Mouse (Mus musculus) hindbrain, embryonic 12.5 days (tissue): Measurements from ENCODE around the gene Larp7. TPM values are rescaled to one million over a fixed set of nuclear protein-coding genes. Genes with fewer than 3 reads are reported as not detected.

Experiments used
- ATAC-seq: fragments of 200-750 bp; cut with Nextera tagmentation; 2 replicates; pipeline ENCODE4 v1.8.0; 2017; ENCODE audit warnings: moderate TSS enrichment; ENCODE audit not compliant: low FRiP score
- H3K27ac ChIP-seq: fragments of 300-500 bp; sonication (generic); 2 replicates; pipeline ENCODE4 v1.5.1; 2016; ENCODE audit warnings: mild to moderate bottlenecking
- H3K27me3 ChIP-seq: fragments of 300-500 bp; sonication (generic); 2 replicates; pipeline ENCODE4 v1.6.1; 2016; ENCODE audit warnings: mild to moderate bottlenecking
- H3K36me3 ChIP-seq: fragments of 300-500 bp; sonication (generic); 2 replicates; pipeline ENCODE4 v1.6.1; 2016; ENCODE audit warnings: mild to moderate bottlenecking
- H3K4me1 ChIP-seq: fragments of 300-500 bp; sonication (generic); 2 replicates; pipeline ENCODE4 v1.6.1; 2016
- H3K4me2 ChIP-seq: fragments of 300-500 bp; sonication (generic); replicated peaks from 2 replicates; pipeline ENCODE4 v1.6.1; 2016; ENCODE audit warnings: mild to moderate bottlenecking
- H3K4me3 ChIP-seq: fragments of 300-500 bp; sonication (generic); 2 replicates; pipeline ENCODE4 v1.5.1; 2016; ENCODE audit warnings: mild to moderate bottlenecking
- H3K9ac ChIP-seq: fragments of 300-500 bp; sonication (generic); 2 replicates; pipeline ENCODE4 v1.6.1; 2016; ENCODE audit warnings: mild to moderate bottlenecking, moderate library complexity
- H3K9me3 ChIP-seq: fragments of 300-500 bp; sonication (generic); replicated peaks from 2 replicates; pipeline ENCODE4 v1.6.1; 2016; ENCODE audit warnings: mild to moderate bottlenecking
- WGBS: fragments of 180-500 bp; shearing (Covaris S2); methylation state at CpG from one replicate; pipeline ENCODE4 v1.1.7; 2016; 5-methylcytosine and 5-hydroxymethylcytosine counted together
- polyA plus RNA-seq: library from polyadenylated mRNA; unstranded; fragments of >200 nt; fragmentation: Nextera tagmentation; extraction: Ambion mirVana; gene quantifications from 2 replicates; pipeline ENCODE4 v1.2.1, GENCODE M21; 2016

Gene Larp7
- polyA plus RNA-seq, 1 experiment from 2014 or later = 49.8 TPM

DNA sequence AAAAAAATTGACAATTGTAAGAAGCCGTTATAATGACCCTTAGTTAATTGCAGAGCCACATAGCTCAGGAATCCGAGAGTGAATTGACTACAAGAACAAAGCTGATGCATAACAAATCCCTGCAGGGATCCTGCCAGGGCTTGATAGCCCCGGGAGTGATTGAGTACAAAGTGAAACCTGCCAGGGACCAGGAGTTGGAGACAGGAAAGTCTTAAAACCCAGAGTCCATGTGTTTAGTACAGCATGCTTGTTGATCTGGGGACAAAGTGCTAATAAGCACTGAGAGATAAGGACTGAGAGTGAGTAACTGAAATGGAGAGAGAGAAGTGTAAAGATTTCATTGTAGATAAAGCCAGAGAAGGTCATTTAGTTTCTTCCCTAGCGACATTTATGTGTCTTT, 22.9 kb downstream of the Larp7 start:
- no peaks in the 10 kb centered on the region for H3K9me3 ChIP-seq
- H3K27ac ChIP-seq = no peak overlapping the region
- 11% methylated on average over 4 of the region's 4 CpGs for WGBS
- no peak for ATAC-seq
- H3K9ac ChIP-seq = no peak overlapping the region
- H3K36me3 ChIP-seq = no peaks in the 10 kb centered on the region
- H3K4me1 ChIP-seq = no peaks in the 10 kb centered on the region
- H3K4me3 ChIP-seq = no peak overlapping the region
- no peaks in the 10 kb centered on the region for H3K27me3 ChIP-seq
- no peak overlapping the region for H3K4me2 ChIP-seq

DNA sequence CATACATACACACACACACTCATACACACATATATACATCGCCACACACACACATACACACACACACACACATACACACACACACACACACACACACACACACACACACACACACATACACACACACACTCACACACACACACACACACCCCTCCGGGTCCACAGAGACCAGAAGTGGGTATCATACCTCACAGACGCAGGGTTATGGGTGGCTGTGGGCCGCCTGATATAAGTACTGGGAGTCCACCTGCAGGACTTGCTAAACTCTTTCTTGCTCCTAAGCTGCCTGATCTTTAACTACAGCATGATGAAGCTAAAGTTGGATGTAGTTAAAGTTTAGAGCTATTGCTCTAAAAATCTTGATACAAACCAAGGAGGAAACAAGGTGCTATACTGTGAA, 23.3 kb downstream of the Larp7 start:
- H3K4me2 ChIP-seq = no peak overlapping the region
- no peak overlapping the region for H3K4me3 ChIP-seq
- H3K4me1 ChIP-seq = no peaks in the 10 kb centered on the region
- no peaks in the 10 kb centered on the region for H3K9me3 ChIP-seq
- ATAC-seq = no peak
- H3K27me3 ChIP-seq = no peaks in the 10 kb centered on the region
- no peak overlapping the region for H3K27ac ChIP-seq
- 82% methylated on average over 4 of the region's 4 CpGs for WGBS
- no peaks in the 10 kb centered on the region for H3K36me3 ChIP-seq
- no peak overlapping the region for H3K9ac ChIP-seq

GRCm38 (mm10) chr3:127529210-127529609, 23.9 kb downstream of the Larp7 start:
- H3K36me3 ChIP-seq = no peaks in the 10 kb centered on the region
- ATAC-seq = no peak
- whole genome bisulfite sequencing = 94% methylated on average over 3 of the region's 3 CpGs
- no peak overlapping the region for H3K27ac ChIP-seq
- no peaks in the 10 kb centered on the region for H3K27me3 ChIP-seq
- H3K9me3 ChIP-seq = no peaks in the 10 kb centered on the region
- no peak overlapping the region for H3K4me3 ChIP-seq
- no peak overlapping the region for H3K9ac ChIP-seq
- H3K4me2 ChIP-seq = no peak overlapping the region
- no peaks in the 10 kb centered on the region for H3K4me1 ChIP-seq

- WGBS = 68% methylated on average over 5 of the region's 5 CpGs
- H3K36me3 ChIP-seq = no peaks in the 10 kb centered on the region
- H3K9me3 ChIP-seq = no peaks in the 10 kb centered on the region
- ATAC-seq = no peak
- no peak overlapping the region for H3K4me2 ChIP-seq
- H3K27ac ChIP-seq = no peak overlapping the region
- H3K4me1 ChIP-seq = no peaks in the 10 kb centered on the region
- H3K4me3 ChIP-seq = no peak overlapping the region
- no peak overlapping the region for H3K9ac ChIP-seq
- no peaks in the 10 kb centered on the region for H3K27me3 ChIP-seq
Measured at GRCm38 (mm10) chr3:127527465-127528034, 25.6 kb downstream of the Larp7 start.

GRCm38 (mm10) chr3:127525188-127525819, 27.8 kb downstream of the Larp7 start:
- H3K4me3 ChIP-seq = no peak overlapping the region
- no peak overlapping the region for H3K9ac ChIP-seq
- no peaks in the 10 kb centered on the region for H3K27me3 ChIP-seq
- no peak for ATAC-seq
- H3K27ac ChIP-seq = no peak overlapping the region
- 83% methylated on average over 8 of the region's 8 CpGs for WGBS
- H3K9me3 ChIP-seq = no peaks in the 10 kb centered on the region
- H3K36me3 ChIP-seq = no peaks in the 10 kb centered on the region
- H3K4me2 ChIP-seq = no peak overlapping the region
- H3K4me1 ChIP-seq = no peaks in the 10 kb centered on the region

DNA sequence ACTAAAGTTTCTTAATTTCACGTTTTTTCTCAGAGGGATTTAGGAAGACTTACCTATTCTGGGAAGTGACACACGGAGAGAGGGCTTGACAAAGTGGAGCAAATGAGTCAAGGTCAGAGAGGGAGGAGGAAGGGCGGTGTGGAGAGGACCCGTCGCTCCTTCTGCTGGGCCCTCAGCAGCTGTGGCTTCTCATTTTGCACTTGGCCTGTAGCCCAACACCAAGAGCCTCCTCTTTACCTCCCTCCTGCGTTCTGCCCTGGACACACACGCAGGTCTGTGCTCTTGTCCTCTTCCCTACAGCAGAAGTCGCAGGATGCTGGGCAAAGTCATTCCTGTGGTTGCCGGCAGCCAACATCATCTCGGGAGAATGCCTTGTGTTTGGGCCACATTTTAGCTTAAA, 32.0 kb downstream of the Larp7 start:
- H3K9me3 ChIP-seq = no peaks in the 10 kb centered on the region
- WGBS = 82% methylated on average over 10 of the region's 10 CpGs
- ATAC-seq = no peak
- H3K27ac ChIP-seq = no peak overlapping the region
- H3K27me3 ChIP-seq = no peaks in the 10 kb centered on the region
- H3K4me3 ChIP-seq = no peak overlapping the region
- H3K9ac ChIP-seq = no peak overlapping the region
- no peaks in the 10 kb centered on the region for H3K4me1 ChIP-seq
- H3K36me3 ChIP-seq = no peaks in the 10 kb centered on the region
- no peak overlapping the region for H3K4me2 ChIP-seq

- 86% methylated on average over 6 of the region's 6 CpGs for WGBS
- Histone ChIP-seq H3K27me3 (no peaks in the 10 kb centered on the region), H3K4me1 (no peaks in the 10 kb centered on the region), H3K4me3 (no peak overlapping the region), H3K9ac (no peak overlapping the region), H3K36me3 (no peaks in the 10 kb centered on the region), H3K9me3 (no peaks in the 10 kb centered on the region), H3K4me2 (no peak overlapping the region), H3K27ac (no peak overlapping the region)
- ATAC-seq = no peak
Measured at GRCm38 (mm10) chr3:127520300-127520699, 32.8 kb downstream of the Larp7 start.

- ATAC-seq = no peak
- 94% methylated on average over 1 of the region's 1 CpGs for WGBS
Measured at GRCm38 (mm10) chr3:127515251-127515650, 37.9 kb downstream of the Larp7 start.

DNA sequence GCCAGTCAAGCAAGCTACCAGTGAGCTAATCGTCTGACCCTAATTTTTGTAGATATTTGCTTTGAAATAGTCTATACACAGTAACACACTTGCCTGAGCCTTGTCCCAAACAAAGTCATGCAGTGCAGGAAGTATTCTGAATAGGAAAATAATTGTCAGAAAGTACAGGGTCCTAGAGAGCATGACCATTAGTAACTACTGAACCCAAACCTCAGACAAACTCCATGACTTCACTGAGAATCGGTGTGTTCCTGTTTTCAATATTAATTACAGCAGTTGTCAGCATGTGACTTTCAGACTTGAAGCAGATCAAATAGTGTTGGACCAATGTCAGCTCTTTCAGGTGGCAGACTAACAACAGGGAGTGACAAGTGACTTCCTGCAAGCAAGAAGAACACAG, 39.5 kb downstream of the Larp7 start:
- H3K27ac ChIP-seq = no peak overlapping the region
- H3K27me3 ChIP-seq = no peaks in the 10 kb centered on the region
- no peak overlapping the region for H3K4me3 ChIP-seq
- no peaks in the 10 kb centered on the region for H3K36me3 ChIP-seq
- H3K9me3 ChIP-seq = no peaks in the 10 kb centered on the region
- no peak overlapping the region for H3K4me2 ChIP-seq
- ATAC-seq = no peak
- H3K4me1 ChIP-seq = no peaks in the 10 kb centered on the region
- 85% methylated on average over 2 of the region's 2 CpGs for WGBS
- H3K9ac ChIP-seq = no peak overlapping the region

More at GRCm38 (mm10) chr3:127515251-127515650, 37.9 kb downstream of the Larp7 start:
- Histone ChIP-seq H3K27ac (no peak overlapping the region), H3K4me2 (no peak overlapping the region), H3K36me3 (no peaks in the 10 kb centered on the region), H3K9ac (no peak overlapping the region), H3K9me3 (no peaks in the 10 kb centered on the region), H3K27me3 (no peaks in the 10 kb centered on the region), H3K4me3 (no peak overlapping the region), H3K4me1 (no peaks in the 10 kb centered on the region)

- Histone ChIP-seq H3K9ac (no peak overlapping the region), H3K27ac (no peak overlapping the region), H3K36me3 (no peaks in the 10 kb centered on the region), H3K4me1 (no peaks in the 10 kb centered on the region), H3K4me3 (no peak overlapping the region), H3K9me3 (no peaks in the 10 kb centered on the region), H3K4me2 (no peak overlapping the region), H3K27me3 (no peaks in the 10 kb centered on the region)
- WGBS = 75% methylated on average over 15 of the region's 15 CpGs
- ATAC-seq = no peak
Measured at GRCm38 (mm10) chr3:127512794-127513335, 40.3 kb downstream of the Larp7 start.

DNA sequence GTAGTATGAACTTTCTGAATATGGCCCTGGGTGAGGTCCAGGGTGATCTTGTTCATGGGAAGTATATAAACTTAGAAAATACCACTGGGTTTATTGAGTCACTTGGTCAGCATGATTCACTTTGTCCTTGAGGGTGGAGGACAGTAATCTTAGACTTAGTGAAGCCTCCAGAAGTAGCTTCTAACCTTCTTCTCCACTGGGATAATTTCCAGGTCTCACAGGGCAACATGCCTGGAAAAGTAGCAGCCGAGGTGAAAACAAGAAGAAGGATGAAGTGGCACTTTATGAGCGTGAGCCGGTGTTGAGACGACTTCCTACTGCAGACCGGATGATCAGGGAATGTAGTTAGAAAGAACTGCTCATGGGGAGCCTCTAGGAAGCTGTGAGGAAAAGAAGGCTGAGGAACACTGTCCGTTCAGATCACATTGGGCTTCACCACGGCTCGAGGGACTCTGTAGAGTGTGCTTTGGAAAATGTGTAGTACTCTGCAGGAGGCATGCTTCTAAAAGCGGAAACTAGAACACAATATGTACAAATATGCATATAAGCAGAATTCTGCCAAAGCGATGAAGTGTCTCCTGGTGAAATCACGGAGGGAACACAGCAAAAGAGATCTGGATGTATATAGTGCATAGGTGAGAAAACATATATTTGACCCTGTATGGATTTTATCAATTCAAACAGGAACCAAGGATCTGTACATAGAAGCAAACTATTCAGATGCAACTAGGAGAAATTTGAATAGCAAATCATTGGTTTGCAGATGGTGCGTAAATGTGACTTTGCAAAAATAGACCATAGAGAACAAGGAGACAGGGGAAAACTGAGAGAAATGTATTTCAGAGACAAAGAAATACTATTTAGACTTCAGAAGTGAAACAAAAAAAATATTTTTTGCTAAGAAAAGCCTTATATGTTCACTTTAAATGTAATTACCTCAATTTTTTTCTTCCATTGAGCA, 41.1 kb downstream of the Larp7 start:
- WGBS = 87% methylated on average over 12 of the region's 12 CpGs
- Histone ChIP-seq H3K27ac (no peak overlapping the region), H3K4me1 (no peaks in the 10 kb centered on the region), H3K4me3 (no peak overlapping the region), H3K27me3 (no peaks in the 10 kb centered on the region), H3K36me3 (no peaks in the 10 kb centered on the region), H3K9ac (no peak overlapping the region), H3K9me3 (no peaks in the 10 kb centered on the region), H3K4me2 (no peak overlapping the region)
- ATAC-seq = no peak
